Mouse (Mus musculus) CH12.LX (cell line): ENCODE results near the gene Eef2k. TPM values are rescaled to one million over a fixed set of nuclear protein-coding genes. Genes with fewer than 3 reads are reported as not detected.

Source experiments
- DNase-seq: peaks from one replicate; pipeline ENCODE4 v3.0.0-alpha.2; 2013; ENCODE audit errors: extremely low read depth
- H3K27ac ChIP-seq: 2 replicates; pipeline ENCODE4 v1.5.1; 2012; ENCODE audit warnings: low read depth, mild to moderate bottlenecking, control low read depth, moderate library complexity; ENCODE audit not compliant: insufficient read depth
- H3K27me3 ChIP-seq: replicated peaks from 2 replicates; pipeline ENCODE3; 2012; ENCODE audit warnings: inconsistent platforms
- H3K36me3 ChIP-seq, 2 experiments: replicated peaks in 1 of 2; 2 replicates each; pipeline versions ENCODE3 to v1.6.1; 2012; ENCODE audit warnings: inconsistent platforms in 1 of 2, low read length in 1 of 2, mild to moderate bottlenecking in 1 of 2, mixed read lengths in 1 of 2, moderate library complexity in 1 of 2; ENCODE audit not compliant: control insufficient read depth in 1 of 2, insufficient read depth in 1 of 2
- H3K4me1 ChIP-seq, 2 experiments: 2 replicates each; pipeline ENCODE4 v1.6.1; 2012; ENCODE audit warnings: inconsistent platforms in 1 of 2, moderate library complexity in 1 of 2; ENCODE audit not compliant: insufficient read depth in 2 of 2, control insufficient read depth in 1 of 2
- H3K4me2 ChIP-seq: 2 replicates; pipeline ENCODE4 v1.6.1; 2012; ENCODE audit warnings: low read depth, mild to moderate bottlenecking, control low read depth; ENCODE audit not compliant: poor library complexity, insufficient read depth, severe bottlenecking
- H3K4me3 ChIP-seq, 3 experiments: fragments of 150-350 bp in 1 of 3; sonication (generic) in 1 of 3; replicated peaks in 1 of 3; 2 replicates each; pipeline versions ENCODE3 to v1.5.1; 2011 to 2012; ENCODE audit warnings: low read depth in 2 of 3, low read length in 2 of 3, mild to moderate bottlenecking in 2 of 3, moderate library complexity in 2 of 3, control low read depth in 1 of 3, improper control_type of control experiment in 1 of 3, inconsistent platforms in 1 of 3, mixed read lengths in 1 of 3; ENCODE audit not compliant: poor library complexity in 1 of 3
- H3K79me2 ChIP-seq: replicated peaks from 2 replicates; pipeline ENCODE4 v1.6.1; 2012; ENCODE audit warnings: mild to moderate bottlenecking, moderate library complexity; ENCODE audit not compliant: control insufficient read depth, poor library complexity, insufficient read depth, severe bottlenecking; ENCODE audit errors: extremely low read depth
- H3K9ac ChIP-seq: 2 replicates; pipeline ENCODE4 v1.6.1; 2012; ENCODE audit warnings: low read depth, mild to moderate bottlenecking, control low read depth, moderate library complexity; ENCODE audit not compliant: insufficient read depth
- H3K9me3 ChIP-seq: replicated peaks from 2 replicates; pipeline ENCODE3; 2012; ENCODE audit warnings: low read length, inconsistent platforms, mixed read lengths
- ELF1 ChIP-seq: IDR thresholded peaks from 2 replicates; pipeline ENCODE4 v1.6.1; 2014; ENCODE audit warnings: low read depth, mild to moderate bottlenecking, inconsistent platforms, low read length, improper control_type of control experiment
- EP300 ChIP-seq: IDR thresholded peaks from 2 replicates; pipeline ENCODE4 v1.6.1; 2011; ENCODE audit warnings: low read length, improper control_type of control experiment
- IRF4 ChIP-seq: IDR thresholded peaks from 2 replicates; pipeline ENCODE4 v1.6.1; 2014; ENCODE audit warnings: low read depth, mild to moderate bottlenecking, inconsistent platforms, low read length, improper control_type of control experiment
- JUN ChIP-seq: IDR thresholded peaks from 2 replicates; pipeline ENCODE4 v1.6.1; 2011; ENCODE audit warnings: low read depth, mild to moderate bottlenecking, low read length, improper control_type of control experiment, moderate library complexity; ENCODE audit not compliant: insufficient read depth
- MEF2A ChIP-seq: IDR thresholded peaks from 2 replicates; pipeline ENCODE4 v1.6.1; 2014; ENCODE audit warnings: low read depth, mild to moderate bottlenecking, inconsistent platforms, low read length, improper control_type of control experiment, borderline replicate concordance
- NRF1 ChIP-seq: IDR thresholded peaks from 2 replicates; pipeline ENCODE4 v1.6.1; 2014; ENCODE audit warnings: low read depth, mild to moderate bottlenecking, inconsistent platforms, low read length, improper control_type of control experiment, moderate library complexity
- PAX5 ChIP-seq: IDR thresholded peaks from 2 replicates; pipeline ENCODE4 v1.6.1; 2012; ENCODE audit warnings: low read length, inconsistent platforms, mixed read lengths
- POLR2AphosphoS2 ChIP-seq: IDR thresholded peaks from 2 replicates; pipeline ENCODE4 v1.6.1; 2011; ENCODE audit warnings: low read depth, low read length, improper control_type of control experiment
- RAD21 ChIP-seq: IDR thresholded peaks from 2 replicates; pipeline ENCODE4 v1.6.1; 2011; ENCODE audit warnings: low read depth, mild to moderate bottlenecking, low read length, improper control_type of control experiment, moderate library complexity
- SIN3A ChIP-seq: IDR thresholded peaks from 2 replicates; pipeline ENCODE4 v1.6.1; 2012; ENCODE audit warnings: low read length, improper control_type of control experiment, inconsistent platforms
- UBTF ChIP-seq: IDR thresholded peaks from 2 replicates; pipeline ENCODE4 v1.6.1; 2012; ENCODE audit warnings: low read depth, mild to moderate bottlenecking, inconsistent platforms, low read length, improper control_type of control experiment, moderate library complexity
- USF1 ChIP-seq: IDR thresholded peaks from 2 replicates; pipeline ENCODE4 v1.6.1; 2014; ENCODE audit warnings: low read depth, mild to moderate bottlenecking, inconsistent platforms, low read length, improper control_type of control experiment
- USF2 ChIP-seq: conservative IDR thresholded peaks from 2 replicates; pipeline ENCODE4 v1.6.1; 2011; ENCODE audit warnings: low read depth, low read length, improper control_type of control experiment
- ZC3H11A ChIP-seq: IDR thresholded peaks from 2 replicates; pipeline ENCODE4 v1.6.1; 2012; ENCODE audit warnings: low read depth, mild to moderate bottlenecking, inconsistent platforms, low read length, improper control_type of control experiment
- ZMIZ1 ChIP-seq: IDR thresholded peaks from 2 replicates; pipeline ENCODE4 v1.6.1; 2012; ENCODE audit warnings: low read depth, mild to moderate bottlenecking, inconsistent platforms, low read length, improper control_type of control experiment
- dilution Hi-C: fragments of 300-500 bp; cut with MboI; formaldehyde crosslinking; loops from 2 replicates; pipeline ENCODE4 v1.14.3; 2020; ENCODE audit warnings: low sequenced_read_pairs; ENCODE audit not compliant: extremely low pct_unique_long_range_greater_than_20kb, extremely low pct_ligation_motif_present
- in situ Hi-C: fragments of 300-500 bp; cut with MboI; formaldehyde crosslinking; loops from 3 replicates; pipeline ENCODE4 v1.14.3; 2019; ENCODE audit warnings: low sequenced_read_pairs, low pct_ligation_motif_present, low pct_unique_long_range_greater_than_20kb, mixed read lengths
- polyA plus RNA-seq: library from polyadenylated mRNA; unstranded; fragments of >175 nt; gene quantifications from 2 replicates; pipeline ENCODE4 v1.2.1, GENCODE M21; 2012; ENCODE audit warnings: low read depth; ENCODE audit not compliant: insufficient read length
- total RNA-seq, 2 experiments: library from RNA; depleted of rRNA; stranded (reverse); fragments of 300-350 nt in 1 of 2; fragments of >200 nt in 1 of 2; gene quantifications; 2 replicates each; pipeline ENCODE4 v1.2.3; 2012 to 2014

Gene Eef2k
- total and polyA plus RNA-seq, 3 experiments: 5.5 to 13.9 (median 13.7) TPM

DNA sequence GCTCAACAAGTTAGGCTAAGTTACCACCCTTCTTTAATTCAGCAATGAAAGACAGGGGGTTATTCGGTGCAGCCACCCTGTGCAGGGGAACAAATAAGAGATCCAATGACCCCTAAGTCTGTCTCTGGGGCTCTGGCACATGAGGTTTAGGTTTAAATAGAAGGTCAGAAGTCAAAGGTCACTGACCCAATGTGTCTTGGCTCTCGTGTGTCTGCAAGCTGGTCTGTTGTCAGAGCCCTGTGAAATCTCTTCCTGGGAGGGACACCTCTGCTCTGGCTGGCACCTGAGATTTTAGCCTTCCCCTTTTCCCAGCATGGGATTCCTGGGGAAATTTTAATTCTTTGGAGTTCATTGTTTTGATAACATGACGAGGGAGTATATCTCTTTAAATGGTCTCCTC is 19.6 kb downstream of the Eef2k start:
- H3K27ac ChIP-seq: no peak overlapping the region

DNA sequence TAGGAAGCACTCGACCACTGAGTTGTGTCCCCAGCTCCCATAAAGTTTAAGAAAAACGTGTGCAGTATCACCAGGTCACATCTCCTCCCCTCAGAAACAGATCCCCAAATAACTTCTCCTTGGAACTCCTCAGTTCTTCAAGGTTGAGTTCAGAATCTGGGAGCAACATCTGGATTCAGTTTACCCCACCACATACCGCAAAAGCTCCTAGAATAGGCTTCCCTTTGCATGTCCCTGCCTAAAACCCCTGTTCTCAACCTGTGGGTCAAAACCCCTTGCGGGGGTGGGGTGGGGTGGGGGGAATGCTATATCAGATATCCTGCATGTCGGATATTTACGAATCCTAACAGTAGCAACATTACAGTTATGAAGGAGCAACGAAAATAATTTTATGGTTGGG is 20.0 kb downstream of the Eef2k start:
- no peaks in the 10 kb centered on the region for H3K9me3 ChIP-seq
- no peak for TF ChIP-seq EP300
- no peak for TF ChIP-seq PAX5
- TF ChIP-seq POLR2AphosphoS2: no peak
- TF ChIP-seq UBTF: no peak
- TF ChIP-seq MEF2A: no peak
- no peak for TF ChIP-seq USF2
- TF ChIP-seq IRF4: no peak
- no peak for TF ChIP-seq USF1
- TF ChIP-seq, all 38 proteins: peak for 0
- H3K4me2 ChIP-seq: no peak overlapping the region
- dilution Hi-C loops (no loop called here), in situ Hi-C loops (no loop called here)
- no peak overlapping the region for H3K4me3 ChIP-seq
- H3K27me3 ChIP-seq: no peaks in the 10 kb centered on the region
- no peak overlapping the region for H3K27ac ChIP-seq
- peaks cover 3 to 63% of the 10 kb centered on the region in 2 experiments; a peak in 3 of 4 replicates for H3K4me1 ChIP-seq
- H3K9ac ChIP-seq: no peak overlapping the region
- H3K79me2 ChIP-seq: no peaks in the 10 kb centered on the region
- peaks cover 0 to 13% of the 10 kb centered on the region in 2 experiments for H3K36me3 ChIP-seq
- DNase-seq: no peak

More for the DNA sequence above, 19.6 kb downstream of the Eef2k start:
- Histone ChIP-seq H3K27me3 (no peaks in the 10 kb centered on the region), H3K9ac (no peak overlapping the region), H3K4me3 (no peak overlapping the region), H3K9me3 (no peaks in the 10 kb centered on the region), H3K79me2 (no peaks in the 10 kb centered on the region), H3K4me2 (no peak overlapping the region), H3K4me1 (peaks cover 3 to 60% of the 10 kb centered on the region in 2 experiments; a peak in 3 of 4 replicates), H3K36me3 (peaks cover 0 to 13% of the 10 kb centered on the region in 2 experiments)
- no peak for DNase-seq
- in situ Hi-C loops (no loop called here), dilution Hi-C loops (no loop called here)
- TF ChIP-seq POLR2AphosphoS2: no peak
- TF ChIP-seq RAD21: no peak
- TF ChIP-seq ZC3H11A: no peak
- TF ChIP-seq NRF1: no peak
- TF ChIP-seq JUN: no peak
- TF ChIP-seq MEF2A: no peak
- TF ChIP-seq PAX5: no peak
- TF ChIP-seq USF2: no peak
- no peak for TF ChIP-seq ELF1
- no peak for TF ChIP-seq ZMIZ1
- TF ChIP-seq SIN3A: no peak
